Mouse (Mus musculus): ENCODE results near the gene Psmc2. TPM values are rescaled to one million over a fixed set of nuclear protein-coding genes. Genes with fewer than 3 reads are reported as not detected.

Psmc2 gene
- total and polyA plus RNA-seq, 3 experiments = 33.7 to 97.5 (median 87.3) TPM

DNA sequence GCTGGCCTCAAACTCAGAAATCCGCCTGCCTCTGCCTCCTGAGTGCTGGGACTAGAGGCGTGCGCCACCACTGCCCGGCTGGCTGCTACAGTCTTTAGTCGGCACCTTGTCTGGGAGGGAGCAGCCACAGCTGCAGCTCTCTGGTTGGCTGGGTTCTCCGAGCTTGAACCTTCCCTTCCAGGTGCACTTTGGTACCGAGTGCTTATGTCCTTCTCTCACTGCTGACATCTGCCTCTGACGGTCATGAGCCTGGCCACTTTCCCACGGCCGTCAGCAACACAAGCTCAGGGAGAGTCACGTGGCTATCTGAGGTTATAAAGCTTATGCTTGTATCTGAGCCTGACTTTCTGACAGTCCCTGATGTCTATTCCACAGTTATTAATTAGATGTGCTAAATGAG, 46.0 kb upstream of the Psmc2 start:
- no peaks in the 10 kb centered on the region for H3K27me3 ChIP-seq (ENCODE audit: control insufficient read depth, insufficient read depth, low read length)
- H3K4me3 ChIP-seq = no peak overlapping the region
- H3K4me1 ChIP-seq (ENCODE audit: control insufficient read depth, insufficient read depth, low read length) = peaks cover 5% of the 10 kb centered on the region
- H3K27ac ChIP-seq = no peak overlapping the region
- DNase-seq = no peak
- no peak for TF ChIP-seq EP300 (IDR thresholded peaks at IDR 0.05; ENCODE audit: insufficient read depth, low read depth, low read length)
- TF ChIP-seq POLR2A (IDR thresholded peaks at IDR 0.05; ENCODE audit: insufficient read depth, low read depth, low read length) = no peak
- TF ChIP-seq CTCF (IDR thresholded peaks at IDR 0.05) = no peak
- WGBS = 78% methylated on average over 11 of the region's 11 CpGs
- intact Hi-C loops (cut with DNase I) = no loop called here
- H3K79me2 ChIP-seq (replicated peaks; ENCODE audit: control insufficient read depth, insufficient read depth, low read length) = no peaks in the 10 kb centered on the region
- H3K36me3 ChIP-seq (ENCODE audit: control insufficient read depth, insufficient read depth, low read length) = no peaks in the 10 kb centered on the region; the same call in 1 of the 2 replicates
- H3K9ac ChIP-seq (ENCODE audit: low read depth, low read length) = no peak overlapping the region

DNA sequence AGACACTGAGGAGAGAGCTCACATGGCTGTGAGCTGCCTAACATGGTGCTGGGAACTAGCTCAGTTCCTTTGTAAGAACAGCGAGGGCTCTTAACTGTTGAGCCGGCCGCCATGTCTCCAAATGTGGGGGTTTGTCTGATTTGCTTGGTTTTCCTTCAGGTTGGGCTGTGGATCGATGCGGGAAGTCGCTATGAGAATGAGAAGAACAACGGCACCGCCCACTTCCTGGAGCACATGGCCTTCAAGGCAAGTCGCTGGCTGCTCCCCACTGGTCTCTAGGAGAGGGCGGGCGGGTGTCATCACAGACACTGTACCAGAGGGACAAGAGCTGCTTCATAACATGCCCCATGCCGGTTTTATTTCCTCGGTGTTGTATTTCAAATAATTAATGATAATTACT, 45.2 kb upstream of the Psmc2 start:
- no peak overlapping the region for H3K27ac ChIP-seq
- no peak for DNase-seq
- TF ChIP-seq EP300 (IDR thresholded peaks at IDR 0.05; ENCODE audit: insufficient read depth, low read depth, low read length) = no peak
- TF ChIP-seq POLR2A (IDR thresholded peaks at IDR 0.05; ENCODE audit: insufficient read depth, low read depth, low read length) = no peak
- TF ChIP-seq CTCF (IDR thresholded peaks at IDR 0.05) = no peak
- no peak overlapping the region for H3K4me3 ChIP-seq
- intact Hi-C loops (cut with DNase I) = no loop called here
- no peaks in the 10 kb centered on the region for H3K27me3 ChIP-seq (ENCODE audit: control insufficient read depth, insufficient read depth, low read length)
- no peak overlapping the region for H3K9ac ChIP-seq (ENCODE audit: low read depth, low read length)
- no peaks in the 10 kb centered on the region for H3K79me2 ChIP-seq (replicated peaks; ENCODE audit: control insufficient read depth, insufficient read depth, low read length)
- WGBS = 77% methylated on average over 13 of the region's 13 CpGs
- H3K36me3 ChIP-seq (ENCODE audit: control insufficient read depth, insufficient read depth, low read length) = no peaks in the 10 kb centered on the region; the same call in 1 of the 2 replicates
- peaks cover 5% of the 10 kb centered on the region for H3K4me1 ChIP-seq (ENCODE audit: control insufficient read depth, insufficient read depth, low read length)

DNA sequence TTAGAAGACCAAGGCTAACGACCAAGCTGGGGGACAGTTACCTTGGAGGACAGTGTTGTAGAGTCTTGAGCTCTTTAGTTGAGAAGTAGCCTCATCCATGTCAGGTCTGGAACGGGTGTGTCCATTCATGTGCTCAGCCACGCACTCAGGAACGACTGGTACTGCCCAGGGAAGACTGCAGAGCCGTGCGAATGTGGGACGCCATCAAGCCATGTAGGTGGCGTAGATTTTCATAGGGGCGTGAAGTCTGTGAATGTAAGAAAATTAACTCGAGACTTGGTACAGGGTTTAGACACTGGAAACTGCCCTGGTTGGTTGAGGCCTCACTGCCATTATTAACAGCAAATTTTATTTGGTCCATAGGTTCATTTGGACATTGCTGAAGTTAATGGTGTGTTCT, 41.5 kb upstream of the Psmc2 start:
- peaks cover 2% of the 10 kb centered on the region for H3K36me3 ChIP-seq (ENCODE audit: control insufficient read depth, insufficient read depth, low read length)
- no peaks in the 10 kb centered on the region for H3K4me1 ChIP-seq (ENCODE audit: control insufficient read depth, insufficient read depth, low read length)
- H3K4me3 ChIP-seq = no peak overlapping the region
- H3K27me3 ChIP-seq (ENCODE audit: control insufficient read depth, insufficient read depth, low read length) = no peaks in the 10 kb centered on the region
- 93% methylated on average over 10 of the region's 10 CpGs for WGBS
- H3K9ac ChIP-seq (ENCODE audit: low read depth, low read length) = no peak overlapping the region
- intact Hi-C loops (cut with DNase I) = no loop called here
- H3K79me2 ChIP-seq (replicated peaks; ENCODE audit: control insufficient read depth, insufficient read depth, low read length) = no peaks in the 10 kb centered on the region
- no peak for TF ChIP-seq EP300 (IDR thresholded peaks at IDR 0.05; ENCODE audit: insufficient read depth, low read depth, low read length)
- no peak for TF ChIP-seq CTCF (IDR thresholded peaks at IDR 0.05)
- no peak for TF ChIP-seq POLR2A (IDR thresholded peaks at IDR 0.05; ENCODE audit: insufficient read depth, low read depth, low read length)
- DNase-seq = no peak
- no peak overlapping the region for H3K27ac ChIP-seq

DNA sequence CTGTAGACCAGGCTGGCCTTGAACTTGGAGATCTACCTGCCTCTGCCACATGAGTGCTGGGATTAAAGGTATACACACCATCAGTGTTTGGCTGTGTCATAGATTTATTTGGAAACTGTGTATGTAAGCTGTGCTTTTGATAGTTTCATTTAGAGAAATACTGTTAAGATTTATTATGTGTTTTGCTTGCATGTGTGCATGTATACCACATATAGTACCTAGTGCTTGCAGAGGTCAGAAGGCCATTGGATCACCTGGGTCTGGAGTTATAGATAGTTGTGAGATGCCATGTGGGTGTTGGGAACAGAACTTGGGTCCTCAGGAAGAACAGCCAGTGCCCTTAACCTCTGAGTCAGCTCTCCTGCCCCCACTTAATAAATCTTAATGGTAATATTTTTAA, 40.4 kb upstream of the Psmc2 start:
- H3K36me3 ChIP-seq (ENCODE audit: control insufficient read depth, insufficient read depth, low read length) = peaks cover 2% of the 10 kb centered on the region
- no peak overlapping the region for H3K27ac ChIP-seq
- no peaks in the 10 kb centered on the region for H3K79me2 ChIP-seq (replicated peaks; ENCODE audit: control insufficient read depth, insufficient read depth, low read length)
- H3K4me3 ChIP-seq = no peak overlapping the region
- DNase-seq = no peak
- TF ChIP-seq CTCF (IDR thresholded peaks at IDR 0.05) = no peak
- no peak for TF ChIP-seq POLR2A (IDR thresholded peaks at IDR 0.05; ENCODE audit: insufficient read depth, low read depth, low read length)
- TF ChIP-seq EP300 (IDR thresholded peaks at IDR 0.05; ENCODE audit: insufficient read depth, low read depth, low read length) = no peak
- intact Hi-C loops (cut with DNase I) = no loop called here
- no peaks in the 10 kb centered on the region for H3K27me3 ChIP-seq (ENCODE audit: control insufficient read depth, insufficient read depth, low read length)
- H3K4me1 ChIP-seq (ENCODE audit: control insufficient read depth, insufficient read depth, low read length) = no peaks in the 10 kb centered on the region
- H3K9ac ChIP-seq (ENCODE audit: low read depth, low read length) = no peak overlapping the region

DNA sequence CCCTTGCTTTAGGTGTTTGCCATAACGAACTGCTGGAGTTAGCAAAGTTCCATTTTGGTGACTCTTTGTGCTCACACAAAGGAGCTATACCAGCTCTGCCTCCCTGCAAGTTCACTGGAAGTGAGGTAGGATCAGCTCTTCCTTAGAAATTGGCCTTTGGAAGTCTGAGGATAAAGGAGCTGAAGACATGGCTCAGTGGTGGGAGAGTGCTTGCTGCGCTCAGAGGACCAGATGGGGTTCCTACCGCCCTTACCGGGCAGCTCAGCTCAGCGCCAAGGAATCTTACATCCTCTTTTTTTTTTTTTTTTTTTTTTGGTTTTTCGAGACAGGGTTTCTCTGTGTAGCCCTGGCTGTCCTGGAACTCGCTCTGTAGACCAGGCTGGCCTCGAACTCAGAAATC, 39.1 kb upstream of the Psmc2 start:
- no peak overlapping the region for H3K27ac ChIP-seq
- 90% methylated on average over 8 of the region's 8 CpGs for WGBS
- intact Hi-C loops (cut with DNase I) = no loop called here
- H3K4me3 ChIP-seq = no peak overlapping the region
- TF ChIP-seq POLR2A (IDR thresholded peaks at IDR 0.05; ENCODE audit: insufficient read depth, low read depth, low read length) (no peak), EP300 (IDR thresholded peaks at IDR 0.05; ENCODE audit: insufficient read depth, low read depth, low read length) (no peak), CTCF (IDR thresholded peaks at IDR 0.05) (no peak)
- no peaks in the 10 kb centered on the region for H3K27me3 ChIP-seq (ENCODE audit: control insufficient read depth, insufficient read depth, low read length)
- no peaks in the 10 kb centered on the region for H3K4me1 ChIP-seq (ENCODE audit: control insufficient read depth, insufficient read depth, low read length)
- no peaks in the 10 kb centered on the region for H3K79me2 ChIP-seq (replicated peaks; ENCODE audit: control insufficient read depth, insufficient read depth, low read length)
- peaks cover 2% of the 10 kb centered on the region for H3K36me3 ChIP-seq (ENCODE audit: control insufficient read depth, insufficient read depth, low read length)
- no peak overlapping the region for H3K9ac ChIP-seq (ENCODE audit: low read depth, low read length)
- DNase-seq = no peak

DNA sequence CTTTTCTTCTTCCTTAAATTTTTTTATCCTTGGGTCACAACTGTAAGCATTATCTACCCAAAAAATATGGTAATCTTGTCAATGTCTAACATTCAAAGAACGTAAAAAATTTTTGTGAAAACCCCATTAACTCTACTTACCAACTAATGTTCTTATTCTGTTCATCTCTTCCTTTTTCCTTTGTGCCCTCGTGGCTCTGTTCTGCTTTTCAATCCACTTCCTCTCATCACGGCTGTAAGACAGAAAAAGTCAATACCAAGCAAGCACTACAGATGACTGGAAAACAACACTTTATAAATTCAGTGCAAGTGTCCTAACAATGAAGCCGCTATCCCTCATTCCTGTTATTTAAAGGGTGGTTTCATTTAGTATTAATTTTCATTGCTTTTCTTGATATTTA, 16.6 kb upstream of the Psmc2 start:
- H3K27me3 ChIP-seq (ENCODE audit: control insufficient read depth, insufficient read depth, low read length) = no peaks in the 10 kb centered on the region
- H3K36me3 ChIP-seq (ENCODE audit: control insufficient read depth, insufficient read depth, low read length) = no peaks in the 10 kb centered on the region; the same call in 1 of the 2 replicates
- DNase-seq = no peak
- no peaks in the 10 kb centered on the region for H3K79me2 ChIP-seq (replicated peaks; ENCODE audit: control insufficient read depth, insufficient read depth, low read length)
- H3K4me3 ChIP-seq = no peak overlapping the region
- H3K4me1 ChIP-seq (ENCODE audit: control insufficient read depth, insufficient read depth, low read length) = no peaks in the 10 kb centered on the region
- intact Hi-C loops (cut with DNase I) = no loop called here
- TF ChIP-seq EP300 (IDR thresholded peaks at IDR 0.05; ENCODE audit: insufficient read depth, low read depth, low read length) (no peak), POLR2A (IDR thresholded peaks at IDR 0.05; ENCODE audit: insufficient read depth, low read depth, low read length) (no peak), CTCF (IDR thresholded peaks at IDR 0.05) (no peak)
- 83% methylated on average over 4 of the region's 4 CpGs for WGBS
- no peak overlapping the region for H3K27ac ChIP-seq
- H3K9ac ChIP-seq (ENCODE audit: low read depth, low read length) = no peak overlapping the region

Data from heart, adult 2 months (tissue).